24 mouse cellular contexts compared by ENCODE assay signal in genomic region chr5:18288694-18289093, GRCm38 (mm10).
A peak's percentile ranks its signal among the peaks of the same experiment; 100 is the strongest.
DNase-seq lines count a peak whose midpoint lies in the region; ATAC-seq lines count a peak whose summit lies in the region.
"Had no signal": no experiment of that assay in that cellular context is flagged by ENCODE, and none has a peak within 500 bp of the region (broad histone marks: within the 10 kb centered on the region; RNA-seq: fewer than 3 reads in every experiment).

No protein-coding gene starts in this region.

- DNase-seq in cerebellum, postnatal 4 days (ENCODE audit: low spot score in 2 of 2): no peak
- DNase-seq in midbrain, embryonic 11.5 days (ENCODE audit: low spot score, missing footprints): peak; percentile 68
- DNase-seq in fat pad, adult 2 months (ENCODE audit: extremely low read depth, low read depth, low spot score): peak; percentile 7
- no peak for DNase-seq in heart, adult 11 months
- no peak for DNase-seq in spleen, postnatal 4 days (ENCODE audit: low spot score in 2 of 2)
- no peak for DNase-seq in right cerebral cortex, adult 2 months (ENCODE audit: low spot score in 2 of 2)
- DNase-seq: adrenal gland, adult 8-10 months; gastrocnemius, postnatal 25 days; heart, adult 2 months; kidney, adult 11 months; kidney, postnatal 4 days; lung, postnatal 4 days; retina, postnatal 1 day; right cerebral cortex, postnatal 4 days; thymus, adult 18-20 months; thymus, postnatal 4 days had no signal

- H3K4me3 ChIP-seq in midbrain, embryonic 11.5 days (ENCODE audit: low read depth, low read length): no peak overlapping the region
- no peak overlapping the region for H3K4me3 ChIP-seq in midbrain, embryonic 16.5 days (ENCODE audit: low read depth, low read length)
- H3K4me3 ChIP-seq: heart, adult 2 months; heart, embryonic 13.5 days; hindbrain, embryonic 12.5 days; midbrain, embryonic 15.5 days; myocyte; neural tube, embryonic 13.5 days had no signal

- H3K4me2 ChIP-seq in midbrain, embryonic 11.5 days: no peak overlapping the region
- no peak overlapping the region for H3K4me2 ChIP-seq in midbrain, embryonic 16.5 days (ENCODE audit: low read length)
- H3K4me2 ChIP-seq: heart, embryonic 13.5 days; hindbrain, embryonic 12.5 days; midbrain, embryonic 15.5 days; neural tube, embryonic 13.5 days had no signal

- no peak overlapping the region for H3K27ac ChIP-seq in midbrain, embryonic 11.5 days (ENCODE audit: low read depth, low read length)
- H3K27ac ChIP-seq in midbrain, embryonic 16.5 days (ENCODE audit: low read length): no peak overlapping the region
- H3K27ac ChIP-seq: heart, adult 2 months; heart, embryonic 13.5 days; hindbrain, embryonic 12.5 days; midbrain, embryonic 15.5 days; neural tube, embryonic 13.5 days had no signal

- no peaks in the 10 kb centered on the region for H3K4me1 ChIP-seq in midbrain, embryonic 11.5 days (ENCODE audit: control insufficient read depth, insufficient read depth, low read length)
- no peaks in the 10 kb centered on the region; the same call in none of the 2 replicates for H3K4me1 ChIP-seq in midbrain, embryonic 16.5 days (ENCODE audit: control insufficient read depth, insufficient read depth, low read length)
- H3K4me1 ChIP-seq: hindbrain, embryonic 12.5 days; midbrain, embryonic 15.5 days; neural tube, embryonic 13.5 days had no signal

- H3K27me3 ChIP-seq in midbrain, embryonic 11.5 days (ENCODE audit: control insufficient read depth, insufficient read depth, low read length): no peaks in the 10 kb centered on the region
- no peaks in the 10 kb centered on the region for H3K27me3 ChIP-seq in midbrain, embryonic 16.5 days (ENCODE audit: control insufficient read depth, insufficient read depth, low read depth, low read length)
- H3K27me3 ChIP-seq: heart, embryonic 13.5 days; hindbrain, embryonic 12.5 days; midbrain, embryonic 15.5 days; neural tube, embryonic 13.5 days had no signal

- ATAC-seq in cerebellum, adult (ENCODE audit: insufficient number of reproducible peaks, low FRiP score, low TSS enrichment): peak; percentile 63; the same call in 1 of the 2 replicates
- no peak for ATAC-seq in midbrain, embryonic 11.5 days (ENCODE audit: low FRiP score)
- ATAC-seq in midbrain, embryonic 16.5 days: no peak
- ATAC-seq: activated CD4-positive, CD25-positive, alpha-beta regulatory T cell, adult 4 months; midbrain, embryonic 15.5 days had no signal

- H3K36me3 ChIP-seq in midbrain, embryonic 11.5 days (ENCODE audit: control insufficient read depth, insufficient read depth, low read length): no peaks in the 10 kb centered on the region
- H3K36me3 ChIP-seq in midbrain, embryonic 16.5 days (ENCODE audit: control insufficient read depth, insufficient read depth, low read length): peaks cover 4% of the 10 kb centered on the region
- H3K36me3 ChIP-seq: hindbrain, embryonic 12.5 days had no signal

- no peaks in the 10 kb centered on the region for H3K9me3 ChIP-seq in midbrain, embryonic 11.5 days (ENCODE audit: control insufficient read depth, low read length)
- no peaks in the 10 kb centered on the region for H3K9me3 ChIP-seq in midbrain, embryonic 16.5 days (replicated peaks; ENCODE audit: control insufficient read depth, low read length, poor library complexity, severe bottlenecking)
- H3K9me3 ChIP-seq: heart, embryonic 13.5 days; hindbrain, embryonic 12.5 days; midbrain, embryonic 15.5 days; neural tube, embryonic 13.5 days had no signal

- H3K9ac ChIP-seq in midbrain, embryonic 11.5 days (ENCODE audit: low read length): no peak overlapping the region
- no peak overlapping the region for H3K9ac ChIP-seq in midbrain, embryonic 16.5 days (ENCODE audit: low read depth, low read length)
- H3K9ac ChIP-seq: heart, embryonic 13.5 days; hindbrain, embryonic 12.5 days; midbrain, embryonic 15.5 days; neural tube, embryonic 13.5 days had no signal

- 87% methylated on average over 7 of the region's 7 CpGs for WGBS in midbrain, embryonic 11.5 days
- WGBS in midbrain, embryonic 16.5 days: 71% methylated on average over 7 of the region's 7 CpGs

Comparison
In these comparisons a context has a peak if more than half of its experiments do, and no peak if none do; other contexts are left out.
1. DNase-seq: peak in midbrain, embryonic 11.5 days (single experiment) and fat pad, adult 2 months (single experiment); none in cerebellum, postnatal 4 days (0 of 2), heart, adult 11 months (single experiment), spleen, postnatal 4 days (0 of 2) and right cerebral cortex, adult 2 months (0 of 2).